ENCODE assay signal across 24 mouse cellular contexts in the genomic region with DNA sequence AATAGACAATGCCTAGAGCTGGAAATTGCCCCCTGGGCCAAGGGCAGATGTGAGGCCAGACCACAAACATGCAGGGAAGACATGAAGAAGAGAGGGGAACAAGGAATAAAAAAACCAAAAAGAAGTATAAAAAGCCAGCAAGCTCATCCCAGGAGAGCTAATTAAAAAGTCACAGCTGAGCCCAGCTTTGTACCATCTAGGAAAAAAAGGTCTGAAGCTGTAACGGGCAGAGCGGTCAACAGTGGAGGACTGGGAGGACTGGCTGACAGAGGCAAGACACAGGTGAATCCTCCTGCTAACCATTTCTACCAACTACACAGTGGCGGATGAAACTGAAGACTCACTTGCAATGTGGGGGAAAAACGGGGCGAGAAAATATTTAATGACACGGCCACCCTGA.
"Had no signal": no experiment of that assay in that cellular context is flagged by ENCODE, and none has a peak within 500 bp of the region (broad histone marks: within the 10 kb centered on the region; RNA-seq: fewer than 3 reads in every experiment).

No protein-coding gene starts in this region.

- ATAC-seq: hindbrain, embryonic 16.5 days; inflammation-experienced regulatory T-cells, adult 6 months; intestine, embryonic 15.5 days; intestine, postnatal 0 days had no signal

- H3K27ac ChIP-seq: gastrocnemius, adult 2 months; heart, embryonic 10.5 days; hindbrain, embryonic 12.5 days; hindbrain, embryonic 14.5 days; intestine, embryonic 15.5 days; layer of hippocampus, adult 2 months; left cerebral cortex, adult 2 months; limb, embryonic 10.5 days; limb, embryonic 12.5 days had no signal

- H3K4me3 ChIP-seq: gastrocnemius, adult 2 months; heart, embryonic 10.5 days; heart, embryonic 12.5 days; hindbrain, embryonic 12.5 days; intestine, embryonic 15.5 days; layer of hippocampus, adult 2 months; left cerebral cortex, adult 2 months; limb, embryonic 10.5 days; limb, embryonic 12.5 days had no signal

- H3K4me2 ChIP-seq: heart, embryonic 12.5 days; hindbrain, embryonic 12.5 days; hindbrain, embryonic 14.5 days; intestine, embryonic 15.5 days; limb, embryonic 12.5 days had no signal

- H3K27me3 ChIP-seq: hindbrain, embryonic 12.5 days; intestine, embryonic 15.5 days; limb, embryonic 12.5 days had no signal

- H3K9me3 ChIP-seq: heart, embryonic 10.5 days; heart, embryonic 12.5 days; hindbrain, embryonic 12.5 days; intestine, embryonic 15.5 days; limb, embryonic 10.5 days; limb, embryonic 12.5 days had no signal

- H3K9ac ChIP-seq: heart, embryonic 12.5 days; hindbrain, embryonic 12.5 days; hindbrain, embryonic 14.5 days; intestine, embryonic 15.5 days; limb, embryonic 12.5 days had no signal

- H3K36me3 ChIP-seq: heart, embryonic 10.5 days; heart, embryonic 12.5 days; hindbrain, embryonic 12.5 days; intestine, embryonic 15.5 days; limb, embryonic 10.5 days; limb, embryonic 12.5 days had no signal

- DNase-seq: gastrocnemius, adult 2 months; gastrocnemius, postnatal 10 days; gastrocnemius, postnatal 25 days; heart, adult 18-20 months; heart, postnatal 10 days; heart, postnatal 4 days; kidney, adult 18-20 months; kidney, adult 8-10 months; kidney, postnatal 10 days; kidney, postnatal 25 days; kidney, postnatal 4 days; liver had no signal

- H3K4me1 ChIP-seq: heart, embryonic 10.5 days; heart, embryonic 12.5 days; hindbrain, embryonic 12.5 days; intestine, embryonic 15.5 days; limb, embryonic 10.5 days; limb, embryonic 12.5 days had no signal
